Mouse (Mus musculus): ENCODE data around the gene Mobp. TPM values are rescaled to one million over a fixed set of nuclear protein-coding genes. Genes with fewer than 3 reads are reported as not detected.
"Not testable (repeated sequence)": the region's sequence is repeated elsewhere in the genome, so short reads cannot be mapped to it uniquely, and the experiment has no call there.

Gene Mobp
- total RNA-seq (2015; ENCODE audit: low replicate concordance) (not detected in 2 replicates), total RNA-seq (2017; ENCODE audit: low replicate concordance) (not detected in 2 replicates)

GRCm38 (mm10) chr9:120149222-120149828, at the start of gene Mobp:
TSS of gene Mobp (plus strand) at chr9:120149707.
- no peak for ATAC-seq (replicated peaks; ENCODE audit: low FRiP score, poor library complexity, severe bottlenecking)

- no peak for ATAC-seq (replicated peaks; ENCODE audit: low FRiP score, poor library complexity, severe bottlenecking)
Measured at GRCm38 (mm10) chr9:120101165-120101564, 48.3 kb upstream of the Mobp start.

- ATAC-seq (replicated peaks; ENCODE audit: low FRiP score, poor library complexity, severe bottlenecking): not testable (repeated sequence)
Measured at GRCm38 (mm10) chr9:120108953-120109352, 40.6 kb upstream of the Mobp start.

- peak; percentile 82 for ATAC-seq (replicated peaks; ENCODE audit: low FRiP score, poor library complexity, severe bottlenecking)
Measured at GRCm38 (mm10) chr9:120110211-120111018, 39.1 kb upstream of the Mobp start, which contains the start of gene Slc25a38. TSS of gene Slc25a38 (plus strand) at chr9:120110374.

GRCm38 (mm10) chr9:120111156-120111945, 38.2 kb upstream of the Mobp start:
- no peak for ATAC-seq (replicated peaks; ENCODE audit: low FRiP score, poor library complexity, severe bottlenecking)

GRCm38 (mm10) chr9:120112472-120112871, 37.0 kb upstream of the Mobp start:
- ATAC-seq (replicated peaks; ENCODE audit: low FRiP score, poor library complexity, severe bottlenecking): peak; percentile 23

DNA sequence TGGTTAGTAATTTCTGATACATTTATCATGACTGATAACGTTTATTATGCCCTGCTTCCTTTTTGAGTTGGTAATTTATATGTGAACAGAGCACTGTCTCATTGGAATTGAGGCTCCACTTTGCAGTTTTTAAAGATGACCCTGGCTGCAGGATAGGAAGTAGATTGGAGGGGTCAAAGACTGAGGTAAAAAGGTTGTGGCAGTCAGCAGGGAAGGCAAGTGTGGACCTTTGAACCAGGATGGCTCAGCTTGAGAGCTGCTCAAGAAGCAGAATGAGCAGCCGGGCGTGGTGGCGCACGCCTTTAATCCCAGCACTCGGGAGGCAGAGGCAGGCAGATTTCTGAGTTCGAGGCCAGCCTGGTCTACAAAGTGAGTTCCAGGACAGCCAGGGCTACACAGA, 36.1 kb upstream of the Mobp start:
- ATAC-seq (replicated peaks; ENCODE audit: low FRiP score, poor library complexity, severe bottlenecking): no peak

DNA sequence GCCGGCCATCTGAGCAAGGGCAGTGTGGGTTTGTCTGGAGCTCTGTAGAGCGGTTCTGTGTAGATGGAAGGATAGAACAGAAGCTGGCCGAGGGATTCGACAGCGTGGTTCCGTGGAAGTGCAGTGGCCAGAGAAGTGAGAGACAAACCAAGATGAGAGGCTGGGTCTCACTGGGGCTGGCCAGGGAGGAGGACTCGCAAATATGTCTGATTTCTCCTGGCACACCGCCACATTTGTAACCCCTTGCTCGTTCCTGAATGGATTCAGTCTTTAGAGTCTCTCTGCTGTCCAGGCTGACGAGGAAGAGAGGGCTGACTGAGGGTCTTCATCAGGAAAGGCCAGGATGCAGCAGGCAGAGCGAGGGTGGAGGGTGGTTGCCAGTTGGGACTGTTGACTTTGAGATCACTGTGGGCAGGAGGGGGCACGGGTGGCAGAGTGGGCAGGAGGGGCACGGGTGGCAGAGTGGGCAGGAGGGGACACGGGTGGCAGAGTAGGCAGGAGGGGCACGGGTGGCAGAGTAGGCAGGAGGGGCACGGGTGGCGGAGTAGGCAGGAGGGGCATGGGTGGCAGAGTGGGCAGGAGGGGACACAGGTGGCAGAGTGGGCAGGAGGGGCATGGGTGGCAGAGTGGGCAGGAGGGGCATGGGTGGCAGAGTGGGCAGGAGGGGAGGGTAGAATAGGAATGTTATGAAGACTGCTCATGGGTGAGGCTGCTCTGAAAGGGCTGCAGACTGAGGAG, 35.3 kb upstream of the Mobp start:
- ATAC-seq (replicated peaks; ENCODE audit: low FRiP score, poor library complexity, severe bottlenecking): no peak

DNA sequence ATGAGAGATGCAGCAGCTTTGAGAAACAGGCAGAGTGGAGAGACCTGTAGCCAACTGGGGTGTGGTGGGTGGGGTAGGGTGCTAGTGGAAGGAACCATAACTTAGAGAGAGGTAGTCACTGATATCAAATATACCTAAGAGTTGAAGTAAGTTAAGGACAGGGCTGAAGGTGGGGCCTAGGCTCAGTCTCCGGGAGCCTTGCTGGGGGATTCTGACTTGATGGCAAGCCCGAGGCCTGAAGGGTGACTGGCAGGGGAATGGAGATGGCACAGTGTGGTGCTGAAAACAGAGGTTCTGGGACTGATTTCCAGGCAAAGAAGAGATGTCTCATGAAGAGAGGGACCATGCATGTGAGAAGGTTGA, 34.7 kb upstream of the Mobp start:
- peak; percentile 49 for ATAC-seq (replicated peaks; ENCODE audit: low FRiP score, poor library complexity, severe bottlenecking)

DNA sequence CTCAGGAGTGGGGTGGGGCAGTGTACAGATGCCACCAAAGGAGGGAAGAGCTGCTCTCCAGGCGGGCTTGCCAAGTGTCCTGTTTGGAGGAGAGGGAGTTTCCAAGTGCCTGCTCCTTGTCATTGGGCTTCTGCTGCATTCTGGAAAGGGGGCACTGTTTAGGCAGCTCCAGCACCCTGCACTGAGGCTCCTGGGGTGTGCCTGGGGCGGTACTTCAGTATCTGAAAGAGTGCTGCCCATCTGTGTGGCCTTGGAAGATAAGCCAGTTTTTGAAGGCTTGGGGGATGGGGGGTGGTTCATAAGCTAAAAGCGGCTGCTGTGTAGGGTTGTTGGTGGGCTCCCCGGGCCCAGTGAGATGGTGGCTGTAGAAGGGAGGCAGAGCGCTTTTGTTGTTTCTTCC, 33.9 kb upstream of the Mobp start:
- ATAC-seq (replicated peaks; ENCODE audit: low FRiP score, poor library complexity, severe bottlenecking): peak; percentile 67

DNA sequence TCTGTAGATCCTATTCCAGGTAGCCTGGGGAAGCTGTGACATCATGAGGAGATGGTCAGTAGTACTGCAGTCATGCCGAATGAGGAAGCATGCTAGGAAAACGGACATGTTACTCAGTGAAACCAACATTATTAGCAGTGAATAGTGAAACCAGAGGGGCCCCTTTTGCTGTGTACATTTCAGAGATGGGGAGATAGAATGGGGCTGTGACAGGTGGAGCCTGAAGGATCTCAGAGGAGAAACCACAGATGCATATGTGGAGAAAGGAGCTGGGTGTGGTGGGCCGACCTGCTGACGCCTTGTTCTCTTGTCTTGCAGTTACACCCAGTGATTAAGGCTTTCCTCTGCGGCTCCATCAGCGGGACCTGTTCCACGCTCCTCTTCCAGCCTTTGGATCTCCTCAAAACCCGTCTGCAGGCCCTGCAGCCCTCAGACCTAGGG, 33.3 kb upstream of the Mobp start:
- peak; percentile 54 for ATAC-seq (replicated peaks; ENCODE audit: low FRiP score, poor library complexity, severe bottlenecking)

DNA sequence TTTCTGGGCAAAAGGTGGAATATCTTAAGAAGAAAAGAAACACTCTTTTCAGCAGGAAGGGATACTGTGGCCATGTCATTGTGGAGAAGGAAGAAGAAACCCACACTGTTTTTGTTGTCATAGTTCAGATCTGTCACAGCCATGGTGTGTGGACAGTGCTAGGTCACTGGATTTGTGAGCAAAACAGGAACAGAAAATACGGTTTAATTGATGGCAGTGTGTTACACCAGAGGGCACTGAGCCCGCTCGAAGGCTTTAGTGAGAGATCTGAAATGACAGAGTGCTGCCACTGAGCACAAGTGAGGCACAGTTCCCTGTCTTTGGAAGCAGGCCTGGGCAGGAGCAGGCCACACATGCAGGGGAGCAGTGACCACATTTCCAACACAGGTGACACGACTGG, 31.3 kb upstream of the Mobp start:
- no peak for ATAC-seq (replicated peaks; ENCODE audit: low FRiP score, poor library complexity, severe bottlenecking)

DNA sequence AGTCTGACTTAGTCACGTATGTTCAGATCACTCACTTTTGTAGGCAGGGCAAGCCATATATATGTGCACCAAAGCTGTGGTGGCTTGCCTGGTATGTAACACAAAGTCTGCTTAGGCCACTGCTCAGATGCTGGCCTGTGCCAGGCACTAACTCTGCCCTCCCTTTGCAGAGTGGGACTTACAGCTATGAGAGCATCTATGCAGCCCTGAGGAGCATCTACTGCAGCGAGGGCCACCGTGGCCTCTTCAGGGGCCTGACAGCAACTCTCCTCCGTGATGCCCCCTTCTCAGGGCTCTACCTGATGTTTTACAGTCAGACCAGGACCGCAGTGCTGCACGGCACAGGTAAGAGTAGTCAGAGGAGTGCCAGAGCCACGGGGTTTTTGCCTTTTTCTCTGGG, 29.0 kb upstream of the Mobp start:
- no peak for ATAC-seq (replicated peaks; ENCODE audit: low FRiP score, poor library complexity, severe bottlenecking)

DNA sequence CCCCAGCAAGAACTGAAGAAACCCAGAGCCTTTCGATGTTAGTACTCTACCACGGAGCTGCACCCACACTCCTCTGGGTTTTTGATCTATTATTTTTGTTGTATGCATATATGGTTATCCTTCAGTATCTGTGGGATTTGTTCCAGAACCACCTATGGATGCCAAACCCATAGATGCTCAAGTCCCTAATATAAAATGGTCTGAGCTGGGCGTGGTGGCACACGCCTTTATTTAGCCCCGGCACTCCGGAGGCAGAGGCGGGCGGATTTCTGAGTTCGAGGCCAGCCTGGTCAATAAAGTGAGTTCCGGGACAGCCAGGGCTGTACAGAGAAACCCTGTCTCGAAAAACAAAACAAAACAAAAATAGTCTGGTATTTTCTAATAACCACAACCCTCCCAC, 22.6 kb upstream of the Mobp start:
- ATAC-seq (replicated peaks; ENCODE audit: low FRiP score, poor library complexity, severe bottlenecking): no peak

GRCm38 (mm10) chr9:120127538-120128251, 21.8 kb upstream of the Mobp start, which contains the start of gene Rpsa:
TSS of gene Rpsa (plus strand) at chr9:120127689.
- ATAC-seq (replicated peaks; ENCODE audit: low FRiP score, poor library complexity, severe bottlenecking): peak; percentile 98

DNA sequence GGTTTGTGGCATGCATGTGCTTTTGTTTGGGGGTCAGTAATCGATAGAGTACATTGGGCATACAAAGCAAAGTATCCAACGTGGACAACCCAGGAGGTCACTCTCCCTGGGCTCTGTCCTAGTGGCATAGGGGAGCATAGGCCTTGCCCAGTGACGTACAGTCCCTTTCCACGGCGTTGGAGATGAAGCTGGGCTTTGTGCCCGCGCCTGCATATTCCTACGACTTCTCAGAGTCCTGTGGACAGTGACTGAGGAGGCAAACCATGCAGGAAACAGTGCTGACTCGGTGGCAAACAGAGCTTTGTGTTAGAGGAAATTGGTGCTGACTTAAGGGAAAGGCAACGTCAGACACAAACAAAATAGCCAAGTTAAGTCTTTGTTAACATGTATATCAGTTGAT, 20.2 kb upstream of the Mobp start:
- ATAC-seq (replicated peaks; ENCODE audit: low FRiP score, poor library complexity, severe bottlenecking): no peak

- ATAC-seq (replicated peaks; ENCODE audit: low FRiP score, poor library complexity, severe bottlenecking): no peak
Measured at GRCm38 (mm10) chr9:120131784-120132288, 17.7 kb upstream of the Mobp start.

GRCm38 (mm10) chr9:120132980-120133754, 16.3 kb upstream of the Mobp start:
- ATAC-seq (replicated peaks; ENCODE audit: low FRiP score, poor library complexity, severe bottlenecking): no peak
